Mouse (Mus musculus) embryo, embryonic 9.5 days (tissue): ENCODE data around the gene A630023A22Rik.

Experiments
- DNase-seq: peaks from one replicate; pipeline ENCODE4 v3.0.0-alpha.2; 2017; ENCODE audit errors: extremely low spot score

A630023A22Rik gene

DNA sequence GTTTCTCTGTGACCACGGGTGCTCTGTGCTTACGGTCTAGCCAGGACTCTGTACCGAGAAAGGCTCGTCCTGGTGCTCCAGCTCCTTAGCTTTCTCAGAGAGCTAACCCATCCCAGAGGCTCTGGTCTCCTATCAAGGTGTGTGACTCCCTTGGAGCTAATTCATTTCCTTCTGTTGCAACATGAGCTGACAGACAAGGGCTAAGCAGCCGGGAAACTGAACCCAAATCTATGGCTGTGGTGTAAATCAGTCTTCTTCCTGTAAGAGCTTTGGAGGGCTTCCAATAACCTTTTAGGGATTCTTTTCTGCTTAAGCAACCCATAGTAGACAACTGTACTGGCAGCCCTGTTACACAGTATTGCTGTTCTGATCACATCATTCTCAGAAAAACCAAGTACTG, at the start of gene A630023A22Rik:
Gene A630023A22Rik, minus strand, starts transcription at position 154 of the 400 bp plus-strand sequence.
- DNase-seq: no peak

DNA sequence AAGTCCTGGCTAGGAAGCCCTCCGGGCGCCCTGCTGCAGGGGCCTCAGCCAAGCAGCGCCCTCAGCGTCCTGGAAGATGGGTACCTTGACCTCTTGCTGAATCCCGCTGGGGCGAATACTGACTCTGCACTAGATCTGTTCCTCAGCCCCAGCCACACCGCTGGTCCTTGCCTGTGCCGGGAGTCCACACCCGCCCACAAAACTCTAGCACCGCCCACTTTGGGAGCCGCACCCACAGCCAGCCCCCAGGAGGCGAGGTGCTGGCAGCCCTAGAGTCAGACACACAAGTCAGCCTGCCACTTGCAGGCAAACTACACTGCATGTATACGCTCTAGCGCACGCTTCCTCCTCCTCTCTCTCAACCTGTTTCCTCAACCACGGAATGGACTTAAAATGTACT, 49.8 kb upstream of the A630023A22Rik start, which contains the start of gene Npy4r:
Gene Npy4r, minus strand, starts transcription at position 148 of the 400 bp plus-strand sequence.
- peak; percentile 57 for DNase-seq

DNA sequence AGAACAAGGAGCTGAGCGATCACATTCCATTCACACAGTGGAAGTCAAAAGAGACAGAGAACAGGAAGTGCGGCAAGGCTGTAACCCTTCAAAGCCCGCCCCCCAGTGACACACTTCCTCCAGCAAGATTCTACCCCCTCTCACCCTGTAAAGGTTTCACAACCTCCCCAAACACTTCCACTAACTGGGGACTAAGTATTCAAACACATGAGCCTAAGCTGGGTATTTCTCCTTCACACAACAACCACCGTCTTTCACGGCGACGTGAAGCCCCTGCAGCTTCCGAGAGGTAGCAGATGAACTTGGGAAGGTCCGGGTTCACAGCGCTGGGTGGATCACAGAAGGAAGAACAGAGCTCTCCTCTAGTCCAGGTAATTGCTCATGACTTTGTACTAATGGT, 40.4 kb upstream of the A630023A22Rik start:
- DNase-seq: no peak

DNA sequence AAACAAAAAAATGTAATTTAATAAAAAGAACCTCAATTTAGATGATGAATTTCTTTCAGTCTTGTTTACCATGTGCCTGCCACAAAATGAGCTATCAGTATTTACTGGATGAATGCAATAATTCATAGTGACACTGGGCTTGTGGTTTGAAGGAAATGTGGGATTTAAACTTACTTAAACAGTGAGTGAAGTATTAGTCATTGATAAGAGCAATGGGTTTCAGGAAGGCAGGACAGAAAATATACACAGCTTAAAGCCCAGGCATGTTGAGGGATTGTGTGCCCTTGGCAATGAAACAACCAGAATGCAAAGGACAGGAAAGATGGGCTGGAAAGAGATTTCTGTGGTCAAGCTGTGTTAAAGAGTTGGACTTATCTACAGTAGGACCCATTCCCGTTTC, 39.8 kb upstream of the A630023A22Rik start:
- DNase-seq: no peak

DNA sequence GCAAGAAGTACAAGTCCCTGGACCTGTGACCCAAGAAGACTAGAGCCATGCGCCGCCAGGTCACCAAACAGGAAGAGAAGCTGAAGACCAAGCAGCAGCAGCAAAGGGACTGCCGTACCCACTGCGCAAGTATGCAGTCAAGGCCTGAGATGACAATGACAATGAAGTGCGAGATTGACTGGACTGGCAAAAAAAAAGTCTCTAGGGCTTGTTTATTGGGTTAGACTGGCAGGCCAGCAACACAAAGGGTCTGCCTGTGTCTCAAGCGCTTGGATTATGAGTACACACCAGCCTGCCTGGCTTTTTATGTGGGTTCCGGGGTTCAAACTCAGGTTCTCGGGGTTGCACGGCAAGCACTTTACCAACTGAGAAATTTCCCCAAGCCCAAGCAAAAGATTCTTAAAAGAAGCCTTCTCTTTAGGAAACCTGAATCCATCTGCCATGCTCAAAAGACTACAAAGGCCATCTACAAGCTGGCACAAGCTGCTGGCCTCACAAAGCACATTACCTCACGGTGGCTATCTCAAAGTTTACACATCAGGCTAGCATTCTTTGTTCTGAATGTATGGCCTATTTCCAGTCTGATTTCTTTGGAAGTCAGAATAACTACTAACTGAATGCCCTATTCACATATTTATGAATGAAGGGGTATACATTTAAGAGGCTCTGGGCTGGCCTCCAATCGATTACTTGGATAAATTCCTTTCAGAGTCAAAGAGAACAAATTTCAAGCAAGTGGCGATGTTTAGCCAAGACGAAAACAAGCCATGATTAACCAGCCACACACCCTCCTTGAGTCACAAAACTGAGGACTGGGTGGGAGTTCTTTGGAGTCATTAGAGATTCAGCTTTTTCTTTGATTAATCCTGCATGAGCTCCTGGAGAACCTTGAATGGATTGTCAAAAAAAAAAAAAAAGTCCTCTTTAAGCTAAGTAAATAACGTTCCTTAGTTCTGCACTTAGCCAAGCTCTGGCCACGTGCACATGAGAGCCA, 37.4 kb upstream of the A630023A22Rik start:
- DNase-seq: no peak

DNA sequence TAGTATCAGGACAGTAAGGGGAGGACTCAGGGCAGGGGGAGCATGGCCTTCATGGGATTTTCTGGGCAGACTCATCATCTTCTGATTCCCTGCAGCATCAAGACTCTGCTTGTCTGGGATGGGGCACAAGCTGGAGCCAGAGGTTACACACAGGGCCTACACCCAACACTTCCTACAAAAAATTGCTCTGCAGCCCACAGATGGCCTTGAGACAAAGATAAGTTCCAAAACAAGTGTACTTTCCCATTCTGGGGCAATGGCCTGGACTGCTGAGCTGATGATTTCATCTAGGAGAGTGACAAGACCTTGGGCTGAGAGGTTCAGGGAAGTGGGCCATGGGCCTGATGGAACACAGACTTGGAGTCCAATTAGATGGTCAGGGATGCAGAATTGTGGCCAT, 32.8 kb upstream of the A630023A22Rik start:
- no peak for DNase-seq

DNA sequence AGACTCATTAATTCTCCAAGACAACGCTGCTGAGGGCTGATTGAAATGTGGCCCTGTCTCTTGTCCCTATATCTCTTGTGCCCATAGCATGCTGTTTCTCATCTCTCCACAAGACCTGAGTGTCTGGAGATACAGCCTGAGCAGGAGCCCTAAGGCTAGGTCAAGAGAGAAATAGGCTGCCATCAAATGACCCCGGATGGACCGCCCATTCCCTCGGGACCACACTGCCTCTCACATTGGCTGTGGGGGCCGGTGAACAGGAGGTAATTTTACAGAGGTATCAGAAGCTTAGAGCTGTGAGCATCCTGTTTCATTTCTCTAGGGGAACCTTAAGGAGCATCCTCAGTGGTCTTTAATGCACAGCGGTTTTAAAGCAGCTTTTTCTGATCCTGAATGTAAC, 28.7 kb upstream of the A630023A22Rik start:
- DNase-seq: no peak

DNA sequence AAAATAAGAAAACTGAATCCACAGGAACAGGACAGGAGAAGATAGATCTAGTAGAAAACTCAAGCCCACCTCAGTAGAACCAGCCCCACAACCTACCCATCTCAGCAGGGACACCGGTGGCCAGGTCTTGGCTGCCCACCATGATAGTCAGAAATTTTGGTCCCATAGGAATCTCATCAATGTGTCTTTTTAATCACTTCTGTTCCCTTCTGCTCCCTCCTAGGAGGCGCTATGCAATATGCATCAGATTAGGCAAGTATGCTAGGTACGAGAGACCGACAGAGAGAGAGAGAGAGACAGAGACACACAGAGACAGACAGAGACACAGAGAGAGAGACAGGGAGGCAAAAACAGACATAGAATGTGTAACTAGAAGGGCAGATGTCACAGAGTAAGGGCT, 19.1 kb upstream of the A630023A22Rik start:
- no peak for DNase-seq

DNA sequence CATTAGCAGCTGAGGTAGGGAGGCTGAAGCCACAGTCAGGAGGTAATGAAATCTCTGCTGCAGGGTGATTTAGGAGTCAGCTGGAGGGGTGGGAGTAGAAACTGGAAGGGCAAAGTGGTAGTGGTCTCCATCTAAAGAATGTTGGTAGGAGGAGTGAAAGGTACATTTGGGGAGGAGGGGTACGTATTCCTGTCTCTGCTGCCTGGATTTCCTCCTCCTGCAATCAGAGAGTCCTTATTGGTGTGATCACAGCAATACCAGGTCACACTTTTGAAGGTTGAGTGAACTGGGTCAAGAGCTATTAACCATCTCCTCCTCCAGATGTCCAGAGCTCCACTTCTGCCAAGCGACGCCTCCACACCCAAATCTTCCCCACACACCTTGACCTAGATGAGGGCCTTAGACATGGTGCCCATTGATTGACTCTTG, 18.4 kb upstream of the A630023A22Rik start:
- DNase-seq: no peak

DNA sequence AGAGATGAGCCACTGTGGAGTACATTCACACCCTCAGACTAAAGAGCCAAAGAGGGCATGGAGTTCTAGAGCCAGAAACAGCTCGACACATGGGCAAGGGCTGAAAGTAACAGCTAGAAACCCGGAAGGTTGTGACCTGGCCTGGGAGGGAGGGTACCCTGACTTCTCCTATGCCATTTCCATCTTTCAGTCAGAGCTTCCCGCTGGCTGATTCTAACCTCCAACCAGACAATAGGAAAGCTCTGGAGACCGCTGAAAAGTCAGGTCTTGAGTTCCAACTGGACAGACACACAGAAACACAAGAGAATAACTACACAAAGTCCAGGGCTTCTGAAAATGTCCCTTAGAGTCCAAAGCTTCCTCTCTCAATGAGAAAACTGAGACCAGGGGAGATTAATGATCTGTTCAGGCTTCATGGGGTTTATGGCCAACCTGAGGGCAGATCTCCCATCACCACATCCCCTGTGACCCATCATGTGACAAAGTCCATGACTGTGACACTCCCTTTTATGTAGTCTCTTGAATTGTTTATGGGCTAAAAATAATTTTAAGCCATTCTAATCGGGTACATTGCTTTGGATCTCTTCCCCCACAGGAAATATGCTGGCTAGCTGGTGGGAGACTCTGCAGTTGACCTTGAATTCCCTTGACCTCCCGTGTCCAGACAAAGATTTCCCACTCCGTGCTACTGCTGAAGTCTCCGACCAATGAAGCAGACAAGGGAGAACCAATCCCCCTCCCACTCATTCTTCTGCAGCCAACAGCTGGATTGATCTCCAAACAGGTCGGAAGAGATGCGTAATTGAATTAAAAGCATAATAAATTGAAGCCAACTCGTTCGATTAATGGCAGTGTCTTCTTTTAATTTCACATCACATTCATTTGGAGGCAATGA, 17.7 kb upstream of the A630023A22Rik start:
- no peak for DNase-seq

DNA sequence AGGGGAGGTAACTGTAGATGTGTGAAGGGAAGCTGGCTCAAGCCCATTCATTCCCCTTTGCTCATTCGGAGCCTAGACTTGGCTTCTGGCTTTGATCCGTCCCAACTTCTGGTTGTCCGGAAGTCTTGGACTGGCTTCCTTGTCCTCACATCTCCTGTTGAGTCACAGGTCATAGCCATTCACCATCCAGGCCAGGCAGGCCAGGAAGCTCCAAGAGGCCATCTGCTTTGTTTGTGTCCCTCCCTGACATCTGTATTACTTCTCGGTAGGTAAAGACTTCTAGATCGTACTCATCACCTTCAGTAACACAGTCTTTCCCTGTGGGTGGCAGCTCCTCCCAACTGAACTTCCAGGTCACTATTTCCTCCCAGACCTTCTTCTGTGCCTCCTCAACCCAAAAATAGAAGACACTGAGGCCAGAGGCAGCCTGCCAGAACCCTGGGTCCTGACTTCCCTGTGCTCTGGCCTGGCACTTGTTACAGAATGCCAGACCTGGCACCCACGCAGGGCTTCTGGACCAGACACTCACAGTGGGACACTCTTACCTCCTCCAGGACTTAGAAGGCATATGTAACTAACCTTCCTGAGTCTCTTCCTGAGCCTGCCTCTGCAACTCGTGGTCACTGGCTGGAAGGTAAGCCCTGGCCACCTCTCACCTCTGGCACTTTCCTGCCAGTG, 16.6 kb upstream of the A630023A22Rik start:
- DNase-seq: no peak

DNA sequence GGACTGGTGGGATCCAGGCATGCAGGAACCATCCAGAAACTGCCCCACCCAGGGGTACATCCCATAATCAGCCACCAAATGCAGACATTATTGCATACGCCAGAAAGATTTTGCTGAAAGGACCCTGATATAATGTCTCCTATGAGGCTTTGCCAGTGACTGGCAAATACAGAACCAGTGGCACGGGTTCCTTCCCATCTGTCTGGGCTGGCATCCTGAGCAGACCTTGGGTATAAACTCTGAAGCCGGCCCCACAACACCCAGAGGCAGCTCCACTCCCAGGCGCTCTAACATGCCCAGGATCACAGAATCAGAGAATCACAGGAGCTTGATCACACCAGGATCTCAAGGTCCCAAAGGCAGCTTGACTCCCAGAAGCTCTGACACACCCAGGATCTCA, 11.8 kb upstream of the A630023A22Rik start:
- no peak for DNase-seq

DNA sequence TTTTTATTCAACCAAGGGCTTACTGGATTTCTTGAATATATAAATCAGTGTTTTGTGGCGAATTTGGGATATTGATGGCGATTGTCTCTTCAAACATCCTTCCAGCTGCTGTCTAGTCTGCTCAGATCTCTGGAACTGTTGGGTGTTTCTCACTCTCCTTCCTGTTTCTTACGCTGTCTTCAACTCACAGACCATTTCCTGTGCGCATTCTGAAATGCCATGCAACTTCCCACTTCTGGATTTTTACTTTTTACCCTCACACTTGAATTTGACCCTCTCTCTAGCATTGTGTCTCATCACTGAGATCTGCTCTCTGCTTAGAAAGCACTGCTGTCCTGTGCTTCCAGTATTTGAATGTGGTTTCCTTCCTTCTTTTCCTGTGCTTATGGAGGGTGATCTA, 5.0 kb upstream of the A630023A22Rik start:
- DNase-seq: no peak

DNA sequence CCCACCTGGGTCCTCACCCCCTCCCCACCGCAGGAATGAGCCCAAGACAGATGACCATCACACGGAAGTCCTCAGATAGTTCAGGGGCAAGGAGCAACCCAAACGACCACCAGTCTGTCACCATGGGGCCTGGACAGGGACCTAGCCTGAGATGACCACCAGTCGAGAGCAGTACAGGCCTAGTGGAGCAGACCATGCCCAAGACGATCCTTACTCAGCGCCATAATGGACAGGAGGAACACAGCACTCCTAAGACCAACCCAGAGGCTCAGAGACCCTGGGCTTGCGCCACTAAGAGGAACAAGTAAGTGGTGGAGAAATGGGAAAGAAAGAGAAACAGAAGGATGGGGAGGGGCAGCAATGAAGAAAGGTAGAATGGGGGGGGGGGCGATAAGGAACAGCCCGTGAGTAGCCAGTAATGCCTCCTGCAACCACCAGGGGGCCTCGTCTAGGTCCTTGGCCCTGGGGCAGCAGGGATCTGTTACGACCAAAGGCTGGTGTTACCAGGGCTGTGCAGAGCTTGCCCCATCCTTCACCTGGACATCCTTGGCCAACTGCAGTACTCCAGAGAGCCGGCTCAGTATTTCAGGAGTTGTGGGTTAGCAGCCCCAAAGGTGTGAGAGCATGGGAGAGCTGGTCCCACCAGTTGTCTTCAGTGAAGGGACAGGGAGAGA, 4.0 kb upstream of the A630023A22Rik start:
- DNase-seq: peak; percentile 34

DNA sequence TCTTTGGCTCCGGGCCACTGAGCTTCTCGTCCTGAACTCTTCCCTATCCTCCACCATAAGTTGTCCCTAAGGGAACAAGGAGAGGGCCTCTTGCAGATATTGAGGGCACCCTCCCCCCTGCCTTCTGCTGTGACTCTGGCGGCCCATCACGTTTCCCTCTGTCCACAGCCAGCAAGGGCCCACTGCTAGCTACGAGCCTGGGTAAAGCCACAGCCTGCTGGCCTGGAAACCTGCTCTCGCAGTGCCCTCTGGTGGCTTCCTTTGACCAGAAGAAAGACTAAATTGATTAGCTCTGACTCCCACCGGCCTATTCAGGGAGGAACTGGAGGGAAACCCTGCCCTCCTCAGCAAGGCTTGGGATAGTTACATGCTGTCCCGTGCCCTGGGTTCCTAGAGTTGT, 2.3 kb upstream of the A630023A22Rik start:
- DNase-seq: peak; percentile 72

DNA sequence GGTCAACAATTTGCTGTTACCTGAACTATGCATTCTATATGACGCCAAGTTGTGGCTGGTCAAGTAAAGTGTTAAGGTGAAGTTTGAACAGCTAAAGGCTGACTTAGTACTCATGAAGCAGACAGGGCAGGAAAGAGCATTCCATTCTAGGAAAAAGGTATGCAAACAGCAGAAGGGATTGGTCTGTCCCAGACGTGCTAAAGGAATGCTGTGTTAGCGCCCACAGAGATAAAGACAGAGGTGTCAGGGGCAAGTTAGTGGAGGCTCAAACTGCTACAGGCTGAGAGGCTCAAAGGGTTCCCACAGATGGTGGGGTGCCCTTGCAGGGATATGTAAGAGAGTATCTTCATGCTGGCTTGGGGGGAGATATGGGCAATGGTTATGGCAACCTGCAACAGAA, 1.3 kb upstream of the A630023A22Rik start:
- no peak for DNase-seq

DNA sequence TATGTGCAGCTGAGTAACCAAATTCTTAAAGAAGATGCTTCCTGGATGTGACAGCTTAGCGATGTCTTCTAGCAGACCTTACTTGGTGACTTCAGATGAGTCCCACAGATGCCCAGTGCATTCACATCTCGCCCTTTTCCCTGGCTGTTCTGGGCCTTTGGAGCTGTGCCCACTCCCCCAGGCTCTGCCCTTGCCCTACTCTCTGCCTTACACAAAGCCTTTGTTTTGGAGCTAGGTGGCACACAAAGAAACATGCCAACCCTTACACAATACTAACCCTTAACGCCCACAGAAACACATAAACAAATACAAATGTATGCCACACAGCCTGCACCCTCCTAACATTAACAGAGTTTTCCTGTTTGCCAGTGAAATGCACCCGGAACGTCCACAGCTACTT, 6.4 kb downstream of the A630023A22Rik start:
- DNase-seq: no peak

DNA sequence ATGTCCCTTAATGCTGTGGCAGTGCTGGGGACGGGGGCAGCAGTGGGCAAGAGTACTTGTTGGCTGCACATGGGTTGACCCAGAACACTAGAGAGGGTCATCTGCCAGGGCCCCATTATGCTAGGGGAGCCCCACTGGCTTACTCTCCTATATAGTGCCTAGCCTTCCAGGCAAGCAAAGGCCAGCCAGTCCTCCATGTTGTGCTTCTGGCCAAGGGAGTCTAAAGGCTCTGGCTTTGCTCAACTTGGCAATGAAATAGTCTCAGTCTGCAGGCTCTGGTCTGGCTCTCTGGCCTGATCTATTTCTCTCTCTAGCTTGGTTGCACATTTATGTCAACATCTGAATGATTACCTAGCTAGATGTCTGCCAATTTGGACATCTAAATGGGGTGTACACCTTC, 9.7 kb downstream of the A630023A22Rik start:
- no peak for DNase-seq

DNA sequence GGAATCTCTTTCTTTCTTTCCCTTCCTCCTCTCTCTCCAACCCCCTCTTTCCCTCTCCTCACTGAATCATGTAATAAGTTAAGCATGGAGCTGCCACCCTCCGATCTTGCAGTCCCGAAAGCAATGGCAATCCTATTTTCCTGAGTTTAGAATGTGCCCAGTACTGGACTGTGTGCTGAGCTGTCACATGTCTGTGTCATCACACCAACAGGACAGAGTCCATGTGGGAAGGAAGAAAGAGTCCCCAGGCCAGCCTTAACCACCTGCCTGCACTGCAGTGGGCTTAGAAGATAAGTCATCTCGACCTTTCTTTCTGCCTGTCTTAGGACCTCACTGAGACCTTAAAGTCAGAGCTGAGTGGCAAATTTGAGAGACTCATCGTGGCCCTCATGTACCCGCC, 11.1 kb downstream of the A630023A22Rik start:
- DNase-seq: no peak

DNA sequence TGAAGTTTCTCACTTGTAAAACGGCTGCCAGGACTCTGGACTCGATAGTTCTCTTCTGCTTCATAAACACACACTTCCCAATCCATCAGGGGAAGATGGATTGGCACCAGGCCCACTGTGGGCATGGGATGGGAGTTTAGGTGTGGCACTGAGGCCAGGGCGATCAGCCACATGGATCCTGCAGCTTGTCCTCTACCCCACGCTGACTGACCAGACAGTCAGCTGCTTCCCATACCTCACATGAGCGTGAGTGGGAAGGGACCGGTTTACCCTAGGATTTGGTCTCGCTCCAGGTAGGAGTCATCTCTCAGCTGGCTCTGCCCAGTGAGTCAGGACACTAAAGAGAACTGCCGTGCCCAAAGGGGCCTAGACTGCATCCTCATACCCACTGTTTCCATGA, 12.8 kb downstream of the A630023A22Rik start:
- DNase-seq: no peak

DNA sequence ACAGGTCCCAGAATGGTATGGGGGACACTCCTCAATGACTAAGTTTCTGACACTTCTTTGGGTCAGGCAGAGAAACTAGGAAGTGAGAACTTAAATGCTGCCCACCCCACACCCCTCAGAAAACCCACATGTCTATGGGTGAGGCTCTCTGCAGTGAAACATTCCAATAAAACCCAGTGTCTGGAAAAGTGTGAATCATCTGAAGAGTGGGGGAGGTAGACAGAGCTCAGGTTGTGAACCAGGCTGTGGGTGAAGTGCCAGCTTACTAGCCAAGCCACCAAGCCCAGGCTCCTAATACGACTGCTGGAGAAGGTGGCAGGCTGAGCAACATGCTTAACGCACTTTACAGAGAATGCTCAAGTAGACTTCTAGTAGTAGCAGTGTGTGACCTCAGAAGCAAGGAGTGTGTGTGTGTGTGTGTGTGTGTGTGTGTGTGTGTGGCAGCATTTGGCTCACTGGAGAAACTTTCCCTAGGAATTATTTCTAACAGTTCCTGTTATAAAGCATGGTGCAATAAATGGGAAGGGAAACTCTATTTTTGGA, 14.6 kb downstream of the A630023A22Rik start:
- no peak for DNase-seq
